Mouse (Mus musculus): Measurements from ENCODE around the gene Ykt6.
A peak's percentile ranks its signal among the peaks of the same experiment; 100 is the strongest.
"Not testable (repeated sequence)": the region's sequence is repeated elsewhere in the genome, so short reads cannot be mapped to it uniquely, and the experiment has no call there.

Ykt6 gene

GRCm38 (mm10) chr11:5995989-5996388 is 40.5 kb downstream of the Ykt6 start:
- DNase-seq = peak; percentile 88

DNA sequence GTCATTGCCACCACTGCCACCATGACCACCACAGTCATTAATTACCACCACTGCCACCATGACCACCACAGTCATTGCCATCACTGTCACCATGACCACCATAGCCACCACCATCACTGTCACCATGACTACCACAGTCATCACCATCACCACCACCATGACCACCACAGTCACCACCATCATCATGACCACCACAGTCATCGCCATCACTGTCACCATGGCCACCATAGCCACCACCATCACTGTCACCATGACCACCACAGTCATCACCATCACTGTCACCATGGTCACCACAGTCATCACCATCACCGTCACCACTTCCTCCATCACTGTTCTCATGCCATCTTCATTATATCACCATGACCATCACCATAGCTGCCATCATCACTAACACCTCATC is 43.0 kb downstream of the Ykt6 start:
- no peak for DNase-seq

DNA sequence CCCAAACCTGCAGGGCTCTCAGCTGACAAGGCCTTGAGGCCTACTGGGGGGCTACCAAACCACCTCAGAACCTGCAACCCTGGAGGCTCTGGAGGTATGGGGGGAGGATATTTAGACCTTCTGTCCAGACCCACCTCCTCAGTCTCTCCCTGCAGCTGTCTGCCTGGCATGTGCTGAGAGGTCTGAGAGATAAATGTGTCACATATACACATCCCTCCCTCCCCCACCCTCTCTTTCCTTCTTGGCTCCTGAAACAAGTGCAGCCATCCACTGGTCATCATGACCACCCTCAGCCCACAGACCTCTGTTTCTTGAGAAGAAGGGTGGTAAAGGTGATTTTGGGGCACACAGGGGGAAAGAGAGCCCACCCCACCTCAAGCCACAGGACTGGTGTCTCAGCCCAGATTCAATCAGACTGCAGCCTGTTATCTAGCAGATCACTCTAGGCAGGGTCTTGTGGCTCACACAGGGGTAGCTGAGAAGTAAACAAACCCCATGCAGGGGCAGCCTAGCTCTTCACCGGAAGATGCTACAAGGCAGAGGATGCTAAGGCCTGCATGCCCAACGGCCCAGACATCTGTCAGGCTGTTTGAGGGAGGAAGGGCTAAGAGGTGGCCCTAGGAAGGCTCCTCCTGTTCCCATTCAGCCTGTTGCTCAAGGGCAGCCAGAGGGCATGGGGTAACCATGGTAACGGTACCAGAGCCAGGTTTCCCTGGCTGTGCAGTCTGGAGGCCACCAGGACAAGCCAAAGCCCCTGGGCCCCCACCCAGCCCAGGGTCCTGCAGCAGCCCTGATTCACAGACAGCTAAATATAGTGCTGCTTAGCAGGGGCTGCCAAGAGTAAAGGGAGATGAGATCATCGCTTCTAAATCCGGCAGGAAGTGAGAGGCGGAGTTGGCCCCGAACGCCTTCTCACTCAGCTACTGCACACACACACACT is 44.6 kb downstream of the Ykt6 start:
- DNase-seq = peak; percentile 84

DNA sequence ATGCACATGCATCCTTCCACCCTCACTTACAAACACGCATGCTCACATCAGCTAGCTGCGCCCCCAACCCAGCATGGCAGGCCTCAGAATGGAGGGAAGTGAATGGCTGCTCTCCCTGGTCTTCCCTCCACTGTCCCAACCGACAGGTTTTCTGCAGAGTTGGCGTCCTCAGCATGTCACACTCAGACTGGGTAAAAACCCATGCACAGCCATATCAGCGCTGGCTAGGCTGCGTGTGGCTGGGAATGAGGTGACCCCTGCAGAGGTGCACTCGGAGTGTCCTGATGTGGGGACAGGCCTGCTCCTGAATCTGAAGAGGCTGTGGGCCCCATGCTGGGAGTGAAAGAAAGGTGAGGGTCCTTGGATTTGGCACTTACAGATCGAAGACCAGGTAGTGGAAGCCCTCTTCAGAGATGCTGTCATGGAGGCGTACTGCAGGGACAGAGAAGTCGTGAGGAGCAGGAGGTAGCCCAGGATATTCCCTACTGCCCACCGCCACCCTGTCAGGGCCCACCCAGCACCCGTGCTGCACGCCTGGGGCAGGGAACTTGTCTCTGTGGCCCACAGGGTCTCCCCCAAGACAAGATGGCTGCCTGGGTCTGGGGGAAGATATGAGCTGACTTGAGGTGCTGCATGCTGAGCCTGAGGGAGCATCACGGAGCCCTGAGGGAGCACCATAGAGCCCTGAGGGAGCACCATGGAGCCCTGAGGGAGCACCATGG is 45.6 kb downstream of the Ykt6 start:
- no peak for DNase-seq

DNA sequence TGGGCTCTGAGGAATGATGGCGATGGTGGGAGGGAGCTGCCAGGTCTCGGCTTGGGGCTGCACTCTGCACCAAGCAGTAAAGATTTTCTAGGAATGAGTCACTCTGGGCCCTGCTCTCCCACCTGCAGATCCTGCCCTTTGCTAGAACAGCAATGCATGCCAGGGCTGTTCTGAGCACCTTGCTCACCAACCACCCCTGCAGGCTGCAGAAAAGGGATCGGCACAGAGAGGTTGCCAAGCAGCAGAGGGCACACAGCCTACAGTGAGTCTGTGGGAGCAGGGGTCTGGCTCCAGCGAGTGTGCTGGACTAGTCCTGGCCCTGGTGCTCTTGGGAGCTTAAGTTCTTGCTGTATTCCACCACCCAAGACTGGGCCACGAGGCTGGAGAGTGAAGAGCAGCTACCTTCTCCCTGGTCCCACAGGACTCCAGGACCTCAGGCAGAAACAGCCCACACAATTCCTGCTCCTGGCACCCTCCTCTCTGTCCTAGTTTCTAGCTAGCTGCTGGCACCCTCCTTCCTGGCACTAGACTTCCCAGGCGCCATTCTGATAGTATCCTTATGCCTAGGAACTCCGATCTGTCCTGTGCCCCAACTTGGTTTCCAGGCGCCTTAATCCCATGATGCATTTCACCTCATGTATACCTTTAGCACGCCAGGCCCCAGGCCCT is 46.6 kb downstream of the Ykt6 start:
- DNase-seq = no peak

DNA sequence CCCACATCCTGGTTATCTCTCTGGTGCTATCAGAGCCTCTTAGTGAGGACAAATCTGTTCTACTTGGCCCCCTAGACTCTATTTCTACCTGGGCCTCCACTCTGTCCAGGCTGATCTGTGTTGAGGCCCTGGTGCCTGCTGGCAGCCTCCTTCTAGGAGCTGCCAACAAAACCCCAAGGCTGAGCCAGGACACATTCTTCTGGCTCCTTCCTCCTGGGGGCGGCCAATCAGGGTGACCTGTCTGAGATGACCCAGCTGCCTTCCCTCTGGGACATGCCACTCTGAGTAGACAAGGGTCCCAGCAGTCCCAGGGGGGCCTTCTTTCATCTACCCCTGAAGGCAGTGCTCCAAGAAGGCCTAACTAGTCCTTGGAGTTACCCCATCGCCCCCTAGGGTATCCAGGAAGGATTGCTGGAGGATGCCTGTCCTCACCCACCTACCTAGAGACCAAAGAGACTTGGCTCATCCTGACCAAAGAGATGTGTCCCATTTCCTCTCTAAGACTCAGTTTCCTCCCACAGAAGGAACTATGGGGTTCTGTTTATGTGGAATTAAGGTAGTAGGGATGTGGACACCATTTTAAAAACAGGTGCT is 47.6 kb downstream of the Ykt6 start:
- no peak for DNase-seq

DNA sequence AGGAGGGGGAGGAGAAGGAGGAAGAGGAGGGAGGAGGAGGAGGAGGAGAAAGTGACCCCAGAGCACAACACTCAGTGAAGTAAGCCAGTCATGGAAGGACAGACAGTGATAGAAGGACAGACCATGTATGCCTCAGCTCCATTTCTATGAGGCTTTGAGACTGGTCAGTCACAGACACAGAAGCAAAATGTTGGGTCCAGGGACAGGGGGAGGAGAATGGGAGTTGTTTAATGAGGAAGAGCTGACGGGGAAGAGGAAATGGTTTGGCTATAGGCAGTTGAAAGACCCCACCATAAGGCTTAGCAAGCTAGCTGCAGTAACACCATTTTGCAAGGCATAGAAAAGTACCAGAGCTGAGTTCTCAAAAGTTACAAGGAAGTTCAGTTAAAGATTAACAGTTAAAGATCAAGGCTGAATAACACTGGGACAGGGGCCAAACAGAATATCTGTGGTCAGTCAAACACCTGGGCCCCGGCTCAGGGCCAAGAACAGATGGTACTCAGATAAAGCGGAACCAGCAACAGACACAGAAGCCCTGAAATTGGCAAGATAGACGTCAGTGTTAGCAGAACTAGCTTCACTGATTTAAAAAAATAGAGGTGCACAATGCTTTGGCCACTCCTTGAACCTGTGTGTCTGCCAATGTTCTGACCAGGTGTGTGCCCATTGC is 50.0 kb downstream of the Ykt6 start:
- not testable (repeated sequence) for DNase-seq

DNA sequence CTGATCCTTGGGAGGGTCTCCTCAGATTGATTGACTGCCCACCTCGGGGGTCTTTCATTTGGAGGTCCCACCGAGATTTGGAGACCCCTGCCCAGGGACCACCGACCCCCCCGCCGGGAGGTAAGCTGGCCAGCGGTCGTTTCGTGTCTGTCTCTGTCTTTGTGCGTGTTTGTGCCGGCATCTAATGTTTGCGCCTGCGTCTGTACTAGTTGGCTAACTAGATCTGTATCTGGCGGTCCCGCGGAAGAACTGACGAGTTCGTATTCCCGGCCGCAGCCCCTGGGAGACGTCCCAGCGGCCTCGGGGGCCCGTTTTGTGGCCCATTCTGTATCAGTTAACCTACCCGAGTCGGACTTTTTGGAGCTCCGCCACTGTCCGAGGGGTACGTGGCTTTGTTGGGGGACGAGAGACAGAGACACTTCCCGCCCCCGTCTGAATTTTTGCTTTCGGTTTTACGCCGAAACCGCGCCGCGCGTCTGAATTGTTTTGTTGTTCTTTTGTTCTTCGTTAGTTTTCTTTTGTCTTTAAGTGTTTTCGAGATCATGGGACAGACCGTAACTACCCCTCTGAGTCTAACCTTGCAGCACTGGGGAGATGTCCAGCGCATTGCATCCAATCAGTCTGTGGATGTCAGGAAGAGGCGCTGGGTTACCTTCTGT is 51.0 kb downstream of the Ykt6 start:
- DNase-seq = not testable (repeated sequence)

DNA sequence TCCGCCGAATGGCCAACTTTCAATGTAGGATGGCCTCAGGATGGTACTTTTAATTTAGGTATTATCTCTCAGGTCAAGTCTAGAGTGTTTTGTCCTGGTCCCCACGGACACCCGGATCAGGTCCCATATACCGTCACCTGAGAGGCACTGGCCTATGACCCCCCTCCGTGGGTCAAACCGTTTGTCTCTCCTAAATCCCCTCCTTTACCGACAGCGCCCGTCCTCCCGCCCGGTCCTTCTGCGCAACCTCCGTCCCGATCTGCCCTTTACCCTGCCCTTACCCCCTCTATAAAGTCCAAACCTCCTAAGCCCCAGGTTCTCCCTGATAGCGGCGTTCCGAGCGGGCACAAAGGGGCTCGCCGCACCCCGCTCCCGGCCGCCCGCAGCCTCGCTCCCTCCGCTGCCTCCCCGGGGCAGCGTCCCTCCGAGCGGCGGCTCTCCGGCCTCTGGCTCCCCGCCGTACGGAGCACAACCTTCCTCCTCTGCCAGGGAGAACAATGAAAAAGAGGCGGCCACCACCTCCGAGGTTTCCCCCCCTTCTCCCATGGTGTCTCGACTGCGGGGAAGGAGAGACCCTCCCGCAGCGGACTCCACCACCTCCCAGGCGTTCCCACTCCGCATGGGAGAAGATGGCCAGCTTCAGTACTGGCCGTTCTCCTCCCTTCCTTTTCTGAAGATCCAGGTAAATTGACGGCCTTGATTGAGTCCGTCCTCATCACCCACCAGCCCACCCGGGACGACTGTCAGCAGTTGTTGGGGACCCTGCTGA is 51.7 kb downstream of the Ykt6 start:
- DNase-seq = peak; percentile 24

GRCm38 (mm10) chr11:6007779-6008128 is 52.3 kb downstream of the Ykt6 start:
- not testable (repeated sequence) for DNase-seq

DNA sequence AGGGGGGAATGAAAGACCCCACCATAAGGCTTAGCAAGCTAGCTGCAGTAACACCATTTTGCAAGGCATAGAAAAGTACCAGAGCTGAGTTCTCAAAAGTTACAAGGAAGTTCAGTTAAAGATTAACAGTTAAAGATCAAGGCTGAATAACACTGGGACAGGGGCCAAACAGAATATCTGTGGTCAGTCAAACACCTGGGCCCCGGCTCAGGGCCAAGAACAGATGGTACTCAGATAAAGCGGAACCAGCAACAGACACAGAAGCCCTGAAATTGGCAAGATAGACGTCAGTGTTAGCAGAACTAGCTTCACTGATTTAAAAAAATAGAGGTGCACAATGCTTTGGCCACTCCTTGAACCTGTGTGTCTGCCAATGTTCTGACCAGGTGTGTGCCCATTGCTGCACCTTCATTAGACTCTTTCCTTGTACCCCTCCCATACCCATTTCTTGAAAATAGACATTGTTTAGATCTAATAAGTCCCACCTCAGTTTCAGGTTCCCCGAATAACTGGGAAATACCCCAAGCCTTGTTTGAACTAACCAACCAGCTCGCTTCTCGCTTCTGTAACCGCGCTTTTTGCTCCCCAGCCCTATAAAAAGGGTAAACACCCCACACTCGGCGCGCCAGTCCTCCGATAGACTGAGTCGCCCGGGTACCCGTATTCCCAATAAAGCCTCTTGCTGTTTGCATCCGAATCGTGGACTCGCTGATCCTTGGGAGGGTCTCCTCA is 55.4 kb downstream of the Ykt6 start:
- not testable (repeated sequence) for DNase-seq

- no peak for DNase-seq
Observed at GRCm38 (mm10) chr11:6011879-6012278, 56.4 kb downstream of the Ykt6 start.

DNA sequence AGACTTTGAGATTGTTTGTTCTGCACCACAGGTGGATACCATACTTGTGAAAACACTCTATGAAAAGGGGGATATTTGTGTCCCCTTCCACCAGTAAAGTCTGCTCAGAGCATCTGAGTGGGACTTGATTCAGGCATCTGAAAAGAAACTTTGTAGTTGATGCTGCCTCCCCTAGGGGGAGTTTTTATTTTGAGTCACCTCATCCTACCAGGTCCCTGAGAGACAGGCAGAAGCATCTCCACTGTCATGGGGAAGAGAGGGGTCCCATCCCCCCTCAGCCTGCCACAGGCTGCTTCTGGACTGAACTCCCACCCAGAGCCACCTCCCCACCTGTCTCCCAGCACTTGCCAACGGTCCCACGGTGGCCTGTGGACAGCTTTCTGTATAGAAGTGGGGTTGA is 57.9 kb downstream of the Ykt6 start:
- no peak for DNase-seq

DNA sequence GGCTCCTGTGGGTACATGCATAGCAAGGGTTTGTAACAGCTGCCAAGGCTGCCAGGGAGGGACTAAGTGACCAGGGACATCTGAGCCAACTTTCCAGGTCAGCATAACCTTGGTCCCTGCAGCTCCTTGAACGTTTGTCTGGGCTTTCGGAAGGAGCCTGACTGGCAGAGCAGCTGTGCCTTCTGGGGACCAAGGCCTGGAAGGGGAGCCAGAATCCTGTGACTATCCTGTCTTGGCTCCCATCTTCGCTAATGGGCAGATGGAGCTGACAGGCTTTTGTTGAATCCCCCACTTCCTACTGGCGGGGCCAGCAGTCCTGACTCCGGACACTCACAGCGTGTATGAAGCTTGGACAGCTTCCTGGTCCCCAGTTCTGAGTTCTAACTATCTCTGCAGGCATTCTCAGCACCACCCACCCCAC is 59.5 kb downstream of the Ykt6 start:
- no peak for DNase-seq

- no peak for DNase-seq
Observed at GRCm38 (mm10) chr11:6016368-6016767, 60.9 kb downstream of the Ykt6 start.

DNA sequence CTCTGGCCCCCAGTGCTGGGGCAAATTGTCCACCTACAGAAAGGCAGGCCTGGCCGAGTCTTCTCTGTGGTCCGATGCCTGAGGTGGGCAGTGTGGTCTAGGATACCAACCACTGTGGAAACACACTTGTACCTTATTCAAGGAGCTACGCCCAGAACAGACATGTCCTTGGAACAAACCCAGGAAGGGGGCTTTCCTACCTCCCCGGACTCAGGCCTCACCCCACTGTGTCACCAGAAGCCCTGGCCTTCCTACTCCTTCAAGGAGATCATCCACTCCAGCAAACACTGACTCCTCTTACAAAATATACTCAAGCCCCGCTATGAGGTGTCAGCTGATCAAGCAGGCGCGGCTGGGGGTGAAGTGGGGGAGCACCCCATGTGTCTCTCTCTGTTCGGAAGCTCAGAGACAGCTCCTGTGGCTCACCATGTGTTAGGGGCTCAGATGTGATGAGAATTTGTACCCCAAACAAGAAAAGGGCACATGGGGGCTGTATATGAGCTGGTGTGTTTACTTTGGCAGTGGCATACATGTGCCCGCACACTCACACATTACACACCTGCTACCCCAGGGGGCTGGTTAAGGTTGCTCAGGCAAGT is 61.4 kb downstream of the Ykt6 start:
- no peak for DNase-seq
